Mouse (Mus musculus) spleen, adult 2 months (tissue): ENCODE results near the gene Tsfm.

Source experiments
- CTCF ChIP-seq: fragments of 200-500 bp; IDR thresholded peaks from 2 replicates; pipeline ENCODE4 v1.5.1; 2011; ENCODE audit warnings: mild to moderate bottlenecking, inconsistent platforms; ENCODE audit not compliant: insufficient read depth, insufficient read length, insufficient replicate concordance; ENCODE audit errors: extremely low read depth
- POLR2A ChIP-seq: fragments of 200-500 bp; IDR thresholded peaks from 2 replicates; pipeline ENCODE4 v1.6.1; 2011; ENCODE audit warnings: low read depth, low read length, inconsistent platforms

- TF ChIP-seq POLR2A = no peak
- TF ChIP-seq CTCF = no peak
These were observed 31.9 kb upstream of the Tsfm start for GRCm38 (mm10) chr10:127062503-127062902.
